Comparison of ENCODE assay signal across 8 mouse cellular contexts in the genomic region with DNA sequence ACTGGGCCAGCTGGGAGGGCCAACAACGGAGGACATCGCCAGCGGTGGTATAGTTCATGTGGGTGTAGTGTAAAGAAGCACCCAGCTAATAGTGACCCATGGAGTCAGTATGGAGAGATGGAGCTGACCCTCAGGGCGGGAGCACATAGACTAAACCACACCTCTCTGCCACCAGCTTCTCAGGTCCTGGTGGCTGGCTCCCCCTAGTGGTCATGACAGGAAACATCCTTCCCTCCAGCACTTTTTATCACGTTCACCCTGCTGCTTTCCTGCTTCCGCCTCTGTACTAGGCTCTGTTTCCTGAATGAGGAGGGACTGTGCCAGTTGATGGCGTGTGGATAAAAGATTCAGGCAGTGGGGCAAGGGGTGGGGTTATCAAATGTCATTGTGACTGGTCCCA. TPM values are rescaled to one million over a fixed set of nuclear protein-coding genes. Genes with fewer than 3 reads are reported as not detected.
DNase-seq lines count a peak whose midpoint lies in the region; ATAC-seq and TF ChIP-seq lines count a peak whose summit lies in the region.

No protein-coding gene starts in this region.

- H3K4me3 ChIP-seq in gastrocnemius, adult 2 months: peak overlapping the region; percentile 50
- no peak overlapping the region for H3K4me3 ChIP-seq in hindbrain, embryonic 16.5 days (ENCODE audit: low read length)
- H3K4me3 ChIP-seq in left cerebral cortex, adult 2 months: no peak overlapping the region

- peak; percentile 94 for TF ChIP-seq CTCF in gastrocnemius, adult 2 months (IDR thresholded peaks at IDR 0.05)
- peak; percentile 97 for TF ChIP-seq CTCF in left cerebral cortex, adult 2 months (IDR thresholded peaks at IDR 0.05)

- peak; percentile 46 for ATAC-seq in activated CD4-positive, CD25-positive, alpha-beta regulatory T cell, adult 4 months
- ATAC-seq in hindbrain, embryonic 16.5 days: peak; percentile 48; the same call in 1 of the 2 replicates
- peak; percentile 84 for ATAC-seq in megakaryocyte, adult 5-6 weeks (ENCODE audit: poor library complexity, severe bottlenecking)

- peaks cover 30% of the 10 kb centered on the region for H3K36me3 ChIP-seq in hindbrain, embryonic 16.5 days (ENCODE audit: control insufficient read depth, insufficient read depth, low read length)

- H3K27ac ChIP-seq in gastrocnemius, adult 2 months: peak overlapping the region; percentile 92
- H3K27ac ChIP-seq in hindbrain, embryonic 16.5 days (ENCODE audit: low read depth, low read length): no peak overlapping the region
- H3K27ac ChIP-seq in left cerebral cortex, adult 2 months: no peak overlapping the region; the same call in 1 of the 2 replicates

- WGBS in hindbrain, embryonic 16.5 days: 3% methylated on average over 7 of the region's 7 CpGs

- no peaks in the 10 kb centered on the region for H3K27me3 ChIP-seq in hindbrain, embryonic 16.5 days (replicated peaks; ENCODE audit: control insufficient read depth, insufficient read depth, low read length)

- intact Hi-C loops in gastrocnemius, adult 2 months (cut with DNase I): loop anchor here (1.0 kb wide), 1 partner anchor 51 kb away; no protein-coding TSS in a partner anchor
- intact Hi-C loops in left cerebral cortex, adult 2 months (cut with DNase I): loop anchor here (1.0 to 2.0 kb wide), 3 partner anchors 51 to 127 kb away; no protein-coding TSS in a partner anchor

- no peaks in the 10 kb centered on the region for H3K9me3 ChIP-seq in hindbrain, embryonic 16.5 days (ENCODE audit: control insufficient read depth, low read length)

- DNase-seq in cerebellum, postnatal 25 days: peak; percentile 77 to 83
- peak; percentile 77 for DNase-seq in gastrocnemius, adult 2 months
- DNase-seq in left cerebral cortex, adult 2 months (ENCODE audit: extremely low spot score in 1 of 2, low spot score in 2 of 2): peak; percentile 69 to 72
- peak; percentile 75 to 78 for DNase-seq in right cerebral cortex, adult 2 months (ENCODE audit: low spot score in 2 of 2)
- DNase-seq in urinary bladder, postnatal 4 days (ENCODE audit: low spot score in 2 of 2): peak; percentile 68 to 75

- H3K4me2 ChIP-seq in hindbrain, embryonic 16.5 days (ENCODE audit: low read length): no peak overlapping the region

- peaks cover 55% of the 10 kb centered on the region for H3K4me1 ChIP-seq in hindbrain, embryonic 16.5 days (ENCODE audit: control insufficient read depth, insufficient read depth, low read depth, low read length)

- H3K9ac ChIP-seq in hindbrain, embryonic 16.5 days (ENCODE audit: low read depth, low read length): no peak overlapping the region

RNA-seq across cellular contexts. Expression of a gene that starts 15.8 kb away (rescaled TPM):
- polyA plus RNA-seq in activated CD4-positive, CD25-positive, alpha-beta regulatory T cell, adult 4 months (2017; shearing (Covaris generic)): under 1 TPM; 0.21 to 0.41 TPM
- under 1 TPM; 0.28 to 0.43 TPM for total RNA-seq in gastrocnemius, adult 2 months (2021)
- 1.2 and 1.3 TPM in 2 replicates for polyA plus RNA-seq in hindbrain, embryonic 16.5 days (2015; fragmentation: Nextera tagmentation; extraction: Ambion mirVana)
- total RNA-seq in left cerebral cortex, adult 2 months (2021): under 1 TPM; 0.23 to 0.32 TPM
- total RNA-seq in megakaryocyte, adult 5-6 weeks (2015): 15.5 and 21.6 TPM in 2 replicates
- total RNA-seq in megakaryocyte, adult 5-6 weeks (2017): 28.8 and 38.7 TPM in 2 replicates

RNA-seq across cellular contexts. Expression of a gene that starts 27.1 kb away (rescaled TPM):
- polyA plus RNA-seq in activated CD4-positive, CD25-positive, alpha-beta regulatory T cell, adult 4 months (2017; shearing (Covaris generic)): 1 to 10 TPM; 1.8 to 2.8 TPM
- total RNA-seq in gastrocnemius, adult 2 months (2021): 10 to 100 TPM; 20.7 to 27.4 TPM
- polyA plus RNA-seq in hindbrain, embryonic 16.5 days (2015; fragmentation: Nextera tagmentation; extraction: Ambion mirVana): 112 and 135 TPM in 2 replicates
- 10 to 100 TPM; 77.6 to 86.8 TPM for total RNA-seq in left cerebral cortex, adult 2 months (2021)
- 7.3 and 7.8 TPM in 2 replicates for total RNA-seq in megakaryocyte, adult 5-6 weeks (2015)
- total RNA-seq in megakaryocyte, adult 5-6 weeks (2017): 2.8 and 14.0 TPM in 2 replicates

RNA-seq across cellular contexts. Expression of a gene that starts 53.2 kb away (rescaled TPM):
- not detected for polyA plus RNA-seq in activated CD4-positive, CD25-positive, alpha-beta regulatory T cell, adult 4 months (2017; shearing (Covaris generic))
- not detected for total RNA-seq in gastrocnemius, adult 2 months (2021)
- 3.1 and 3.2 TPM in 2 replicates for polyA plus RNA-seq in hindbrain, embryonic 16.5 days (2015; fragmentation: Nextera tagmentation; extraction: Ambion mirVana)
- total RNA-seq in left cerebral cortex, adult 2 months (2021): 1 to 10 TPM in 1 of 2 experiments, under 1 TPM in 1; 0.75 to 1.1 TPM
- 0.38 and 0.52 TPM in 2 replicates for total RNA-seq in megakaryocyte, adult 5-6 weeks (2015)
- total RNA-seq in megakaryocyte, adult 5-6 weeks (2017): 0.18 and 0.33 TPM in 2 replicates

Comparison
In these comparisons a context has a peak if more than half of its experiments do, and no peak if none do; other contexts are left out.
1. RNA of a gene that starts 15.8 kb away (total RNA-seq): 15.5 to 38.7 TPM in megakaryocyte, adult 5-6 weeks; 0.28 to 0.43 TPM in gastrocnemius, adult 2 months and 0.23 to 0.32 TPM in left cerebral cortex, adult 2 months; every median in the first group is over 10 times any median in the second.
2. Peak in every context shown above with its lines, with median percentiles within 50 percentile points of each other: ATAC-seq and DNase-seq.